Mouse (Mus musculus) left cerebral cortex, adult 2 months (tissue): ENCODE data around the gene Slc13a2. TPM values are rescaled to one million over a fixed set of nuclear protein-coding genes. Genes with fewer than 3 reads are reported as not detected.
A peak's percentile ranks its signal among the peaks of the same experiment; 100 is the strongest.

Source experiments
- DNase-seq, 2 experiments: peaks; one replicate each; pipeline ENCODE4 v3.0.0; 2021 to 2022; ENCODE audit warnings: low spot score in 2 of 2, mixed read lengths in 1 of 2; ENCODE audit errors: extremely low spot score in 1 of 2
- H3K27ac ChIP-seq: fragments of 200-600 bp; 2 replicates; pipeline ENCODE4 v1.8.1; 2022
- H3K4me3 ChIP-seq: fragments of 200-600 bp; 2 replicates; pipeline ENCODE4 v1.8.1; 2022
- CTCF ChIP-seq: fragments of 200-600 bp; IDR thresholded peaks from 2 replicates; pipeline ENCODE4 v1.8.1; 2022; ENCODE audit warnings: antibody characterized with exemption, mild to moderate bottlenecking, moderate library complexity
- intact Hi-C: fragments of 180-260 bp; cut with DNase I; formaldehyde crosslinking; loops from one replicate; pipeline ENCODE4 v1.15.1; 2025
- total RNA-seq, 2 experiments: library from RNA; stranded (reverse); gene quantifications; 2 replicates each; pipeline ENCODE4 v1.2.3; 2021

Gene Slc13a2
- total RNA-seq, 2 experiments from 2014 or later, result not detected

- no peak overlapping the region for H3K4me3 ChIP-seq
- H3K27ac ChIP-seq, result no peak overlapping the region
- peak in 1 of 2 experiments; percentile 31 for DNase-seq
- TF ChIP-seq CTCF, result peak; percentile 66
- intact Hi-C loops, result no loop called here
These were observed 33.3 kb upstream of the Slc13a2 start for GRCm38 (mm10) chr11:78455308-78455707.

DNA sequence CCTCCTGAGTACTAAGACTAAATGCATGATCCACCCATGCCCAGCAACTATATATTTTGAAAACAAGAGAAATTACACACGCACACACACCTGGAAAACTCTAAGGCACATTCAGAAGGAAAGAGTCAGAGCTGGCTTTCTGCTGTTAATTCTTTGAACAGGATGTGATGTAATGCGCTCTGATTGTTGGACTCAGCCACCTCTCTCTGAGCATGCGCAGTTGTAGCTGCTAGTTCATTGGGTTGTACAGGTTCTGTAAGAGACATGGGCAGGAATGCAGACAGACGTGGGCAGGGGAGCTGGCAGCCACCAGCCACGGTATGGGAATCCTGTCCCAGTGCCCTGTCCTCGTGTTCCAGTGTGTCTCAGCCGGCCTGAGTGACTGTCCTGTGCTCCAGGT is 32.3 kb upstream of the Slc13a2 start:
- no peak overlapping the region for H3K27ac ChIP-seq
- no peak for TF ChIP-seq CTCF
- DNase-seq, result no peak
- intact Hi-C loops, result loop anchor here (5.0 kb wide), 1 partner anchor 92 kb away; no protein-coding TSS in a partner anchor
- H3K4me3 ChIP-seq, result no peak overlapping the region

DNA sequence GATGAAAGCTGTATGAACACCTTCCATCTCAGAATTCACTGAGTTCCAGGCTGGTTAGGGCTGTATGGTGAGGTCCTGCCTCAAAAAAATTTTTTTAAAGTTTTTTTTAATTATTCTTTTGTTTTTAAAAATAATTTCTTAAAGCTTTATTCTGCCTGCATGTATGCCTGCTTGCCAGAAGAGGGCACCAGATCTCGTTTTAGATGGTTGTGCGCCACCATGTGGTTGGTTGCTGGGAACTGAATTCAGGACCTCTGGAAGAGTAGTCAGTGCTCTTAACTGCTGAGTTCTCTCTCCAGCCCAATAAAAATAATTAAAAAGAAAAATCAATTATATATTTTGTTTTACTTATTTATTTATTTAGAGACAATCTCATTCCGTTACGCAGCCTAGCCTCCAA is 31.7 kb upstream of the Slc13a2 start:
- H3K27ac ChIP-seq, result no peak overlapping the region
- peak; percentile 98 for TF ChIP-seq CTCF
- H3K4me3 ChIP-seq, result no peak overlapping the region
- DNase-seq, result peak; percentile 40 to 57
- intact Hi-C loops, result loop anchor here (5.0 kb wide), 1 partner anchor 91 kb away; no protein-coding TSS in a partner anchor

DNA sequence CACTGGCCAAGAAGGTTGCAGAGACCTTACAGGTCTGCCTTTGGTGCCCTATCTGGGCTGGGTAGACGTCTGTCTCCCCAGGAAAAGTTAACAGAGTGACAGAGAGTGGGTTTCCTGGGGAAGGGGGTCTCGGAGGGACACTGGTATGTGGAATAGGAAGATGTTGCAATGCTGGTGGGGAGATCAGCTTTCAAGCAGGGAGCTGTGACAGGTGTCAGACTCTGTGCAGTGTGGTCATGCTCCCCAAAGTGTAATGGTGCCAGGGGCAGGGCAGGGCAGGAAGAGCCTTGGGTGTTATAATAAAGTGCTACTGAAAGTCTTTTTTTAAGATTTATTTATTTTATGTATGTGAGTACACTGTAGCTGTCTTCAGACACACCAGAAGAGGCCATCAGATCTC is 28.3 kb upstream of the Slc13a2 start:
- intact Hi-C loops, result loop anchor here (5.0 kb wide), 1 partner anchor 88 kb away; no protein-coding TSS in a partner anchor
- Histone ChIP-seq H3K27ac (no peak overlapping the region), H3K4me3 (no peak overlapping the region)
- no peak for TF ChIP-seq CTCF
- DNase-seq, result no peak

DNA sequence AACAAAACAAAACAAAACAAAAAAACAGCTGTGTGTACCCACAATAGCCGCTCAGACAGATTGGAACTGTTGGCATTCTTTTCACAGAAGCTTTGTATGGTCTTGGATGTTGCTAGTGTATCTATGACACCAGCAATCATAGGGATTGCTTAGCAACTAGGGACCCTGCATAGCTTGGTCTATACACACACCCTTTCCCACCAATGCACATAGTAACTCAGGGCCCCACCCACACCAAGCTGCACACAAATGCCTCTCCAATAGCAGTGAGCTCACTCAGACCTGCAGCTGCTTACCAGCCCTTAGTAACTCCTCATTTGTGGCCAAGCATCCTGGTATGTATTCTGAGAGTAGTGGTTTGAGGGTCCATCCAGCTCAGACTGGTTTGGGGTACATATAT is 26.2 kb upstream of the Slc13a2 start:
- intact Hi-C loops, result no loop called here
- DNase-seq, result no peak
- Histone ChIP-seq H3K4me3 (no peak overlapping the region), H3K27ac (no peak overlapping the region)
- no peak for TF ChIP-seq CTCF

GRCm38 (mm10) chr11:78447168-78447567 is 25.2 kb upstream of the Slc13a2 start:
- intact Hi-C loops, result no loop called here

GRCm38 (mm10) chr11:78443115-78443514 is 21.1 kb upstream of the Slc13a2 start:
- Histone ChIP-seq H3K4me3 (no peak overlapping the region), H3K27ac (no peak overlapping the region)
- no peak for TF ChIP-seq CTCF
- no peak for DNase-seq
- intact Hi-C loops, result no loop called here

More at GRCm38 (mm10) chr11:78447168-78447567, 25.2 kb upstream of the Slc13a2 start:
- DNase-seq, result no peak
- no peak for TF ChIP-seq CTCF
- H3K27ac ChIP-seq, result no peak overlapping the region
- H3K4me3 ChIP-seq, result no peak overlapping the region

DNA sequence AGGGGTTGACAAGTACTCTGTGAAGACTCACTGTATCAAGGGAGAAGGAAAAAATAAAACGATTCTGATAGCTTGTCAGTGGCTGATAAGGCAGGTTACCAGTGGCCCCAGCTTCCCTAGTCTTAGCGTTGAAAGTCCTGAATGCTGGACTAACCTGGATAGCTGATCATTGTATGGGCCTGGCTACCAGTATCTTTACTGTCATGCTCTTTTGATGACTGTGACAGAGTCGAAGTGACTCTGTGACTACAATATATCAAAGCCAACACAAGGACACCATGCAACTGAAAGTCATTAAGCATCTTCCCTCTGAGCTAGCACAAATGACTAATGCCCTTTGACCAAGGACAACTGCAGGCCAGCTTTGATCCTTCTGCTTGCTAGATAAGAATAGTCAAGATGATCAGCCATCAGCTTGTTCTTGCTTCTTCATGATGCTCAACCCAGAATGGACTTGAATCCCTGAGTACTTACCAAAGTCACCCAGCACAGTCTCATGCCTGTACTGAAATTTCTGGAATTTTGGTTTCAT is 16.4 kb upstream of the Slc13a2 start:
- no peak overlapping the region for H3K4me3 ChIP-seq
- intact Hi-C loops, result loop anchor here (5.0 kb wide), 1 partner anchor 61 kb away; no protein-coding TSS in a partner anchor
- TF ChIP-seq CTCF, result no peak
- no peak overlapping the region for H3K27ac ChIP-seq
- no peak for DNase-seq

DNA sequence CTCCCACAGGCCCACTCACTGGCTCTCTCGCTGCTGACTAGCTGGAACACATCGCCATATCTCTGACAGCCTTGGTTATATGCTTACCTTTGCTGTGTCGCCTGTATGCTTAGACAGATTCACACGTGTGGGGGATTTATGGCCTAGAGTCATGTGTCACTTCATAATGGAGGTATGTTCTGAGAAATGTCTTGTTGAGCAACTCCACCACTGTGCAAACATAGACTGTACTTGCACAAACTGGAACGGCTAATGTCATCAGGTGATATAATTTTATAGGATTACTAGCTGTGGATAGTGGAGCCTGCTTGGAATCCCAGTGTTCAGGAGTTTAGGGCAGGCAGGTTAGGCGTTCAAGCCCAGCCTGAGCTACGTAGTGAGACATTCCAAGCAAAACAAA is 15.2 kb upstream of the Slc13a2 start:
- no peak for DNase-seq
- Histone ChIP-seq H3K4me3 (no peak overlapping the region), H3K27ac (no peak overlapping the region)
- intact Hi-C loops, result loop anchor here (5.0 kb wide), 1 partner anchor 60 kb away; no protein-coding TSS in a partner anchor
- no peak for TF ChIP-seq CTCF

DNA sequence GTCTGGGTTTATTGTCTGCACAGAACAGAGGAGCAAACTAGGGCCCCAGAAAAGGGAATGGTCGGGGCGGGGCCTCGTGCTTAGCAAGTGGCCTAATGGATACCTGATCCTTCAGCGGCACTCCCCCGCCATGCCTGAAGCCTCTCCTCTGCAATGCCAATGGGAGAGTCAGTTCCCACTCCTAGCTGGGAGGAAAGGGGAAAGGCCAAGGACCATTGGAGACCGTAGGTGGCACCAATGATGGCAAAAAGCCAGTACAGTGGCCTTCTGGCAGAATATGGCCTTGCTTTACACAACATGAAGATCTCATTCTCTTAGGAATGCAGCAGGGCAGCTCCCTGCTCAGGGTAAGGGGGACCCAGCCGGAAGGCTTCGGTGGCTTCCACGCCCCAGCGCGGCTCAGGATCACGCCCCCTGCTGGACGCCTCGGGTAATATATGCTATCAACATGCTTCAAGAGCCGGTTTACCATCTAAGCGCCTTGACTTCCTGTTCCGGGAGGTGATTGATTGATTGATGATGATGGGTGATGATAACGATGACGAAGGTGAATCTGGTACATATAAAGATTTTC is 13.8 kb upstream of the Slc13a2 start:
- Histone ChIP-seq H3K4me3 (no peak overlapping the region), H3K27ac (no peak overlapping the region)
- peak; percentile 54 for TF ChIP-seq CTCF
- intact Hi-C loops, result loop anchor here (5.0 kb wide), 1 partner anchor 59 kb away; no protein-coding TSS in a partner anchor
- DNase-seq, result peak in 1 of 2 experiments; percentile 14

DNA sequence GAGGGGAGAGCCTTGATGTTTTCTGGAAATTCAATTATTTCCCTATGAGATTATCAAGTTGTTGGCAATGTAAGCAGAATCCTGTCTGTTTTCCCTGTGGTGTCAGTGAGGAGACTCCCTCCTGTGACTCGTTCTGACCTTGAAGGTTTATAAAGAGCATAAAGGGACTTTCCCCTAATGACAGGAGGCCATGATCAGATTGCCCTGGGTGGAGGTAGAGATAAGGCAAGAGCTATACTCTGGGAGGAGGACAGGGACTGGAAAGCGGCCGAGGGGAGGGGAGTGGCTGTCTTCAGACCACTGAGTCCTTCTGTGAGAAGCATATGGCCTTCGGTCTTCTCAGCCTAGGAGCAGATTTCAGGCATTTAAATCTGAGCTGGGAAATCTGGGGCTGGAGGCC is 12.0 kb upstream of the Slc13a2 start:
- intact Hi-C loops, result no loop called here
- TF ChIP-seq CTCF, result no peak
- Histone ChIP-seq H3K27ac (no peak overlapping the region), H3K4me3 (no peak overlapping the region)
- no peak for DNase-seq

- no peak for TF ChIP-seq CTCF
- Histone ChIP-seq H3K4me3 (no peak overlapping the region), H3K27ac (no peak overlapping the region)
- intact Hi-C loops, result no loop called here
- no peak for DNase-seq
These were observed 9.2 kb upstream of the Slc13a2 start for GRCm38 (mm10) chr11:78431176-78431575.
